Mouse (Mus musculus) heart, adult 2 months (tissue): ENCODE results near the gene Ndufa9.

ENCODE experiments used
- CTCF ChIP-seq: fragments of 200-600 bp; IDR thresholded peaks from 2 replicates; pipeline ENCODE4 v1.8.1; 2022; ENCODE audit warnings: antibody characterized with exemption, mild to moderate bottlenecking, moderate library complexity
- EP300 ChIP-seq: fragments of 200-500 bp; IDR thresholded peaks from 2 replicates; pipeline ENCODE4 v1.6.1; 2011; ENCODE audit warnings: low read depth, low read length, control low read depth; ENCODE audit not compliant: insufficient read depth
- POLR2A ChIP-seq: fragments of 200-500 bp; IDR thresholded peaks from 2 replicates; pipeline ENCODE4 v1.6.1; 2011; ENCODE audit warnings: mild to moderate bottlenecking, low read depth, low read length, control low read depth; ENCODE audit not compliant: insufficient read depth

- TF ChIP-seq CTCF (no peak), POLR2A (no peak), EP300 (no peak)
Observed at GRCm38 (mm10) chr6:126877118-126877517, 28.2 kb upstream of the Ndufa9 start.
